Mouse (Mus musculus): ENCODE measurements at regions not wholly inside any gene's neighbourhood (a gene's known extent, or its start where the extent isn't known, plus 50 kb on each side); places are given as distances from the start of the nearest gene placed in this dataset.

- TF ChIP-seq CTCF (IDR thresholded peaks at IDR 0.05; ENCODE audit: control insufficient read depth, insufficient read depth, insufficient read length) (no peak), MYOG (IDR thresholded peaks at IDR 0.05; ENCODE audit: control insufficient read depth, extremely low read depth, insufficient read length) (no peak), MYOD1 (IDR thresholded peaks at IDR 0.05; ENCODE audit: control insufficient read depth, insufficient read length, low read depth) (no peak)
Observed at GRCm38 (mm10) chr1:76634071-76634470, 880.8 kb downstream of the Epha4 start.

Measured in C2C12 (cell line).